Mouse (Mus musculus): Measurements from ENCODE around the gene Top2b. TPM values are rescaled to one million over a fixed set of nuclear protein-coding genes. Genes with fewer than 3 reads are reported as not detected.

Gene Top2b
- total RNA-seq, 2 experiments from 2014 or later = 99.8 to 107 TPM

Other genes starting within 250 kb of the Top2b start
- 43.9 and 56.2 TPM in 2 replicates for gene Ngly1, start 115.9 kb upstream of the Top2b start, total RNA-seq (2015)
- 39.9 and 44.9 TPM in 2 replicates for gene Ngly1, start 115.9 kb upstream of the Top2b start, total RNA-seq (2017)
- gene Oxsm, start 115.4 kb upstream of the Top2b start, total RNA-seq (2015) = 11.7 and 14.8 TPM in 2 replicates
- gene Oxsm, start 115.4 kb upstream of the Top2b start, total RNA-seq (2017) = 8.5 and 9.2 TPM in 2 replicates